ENCODE assay signal across 8 mouse cellular contexts in the genomic region with DNA sequence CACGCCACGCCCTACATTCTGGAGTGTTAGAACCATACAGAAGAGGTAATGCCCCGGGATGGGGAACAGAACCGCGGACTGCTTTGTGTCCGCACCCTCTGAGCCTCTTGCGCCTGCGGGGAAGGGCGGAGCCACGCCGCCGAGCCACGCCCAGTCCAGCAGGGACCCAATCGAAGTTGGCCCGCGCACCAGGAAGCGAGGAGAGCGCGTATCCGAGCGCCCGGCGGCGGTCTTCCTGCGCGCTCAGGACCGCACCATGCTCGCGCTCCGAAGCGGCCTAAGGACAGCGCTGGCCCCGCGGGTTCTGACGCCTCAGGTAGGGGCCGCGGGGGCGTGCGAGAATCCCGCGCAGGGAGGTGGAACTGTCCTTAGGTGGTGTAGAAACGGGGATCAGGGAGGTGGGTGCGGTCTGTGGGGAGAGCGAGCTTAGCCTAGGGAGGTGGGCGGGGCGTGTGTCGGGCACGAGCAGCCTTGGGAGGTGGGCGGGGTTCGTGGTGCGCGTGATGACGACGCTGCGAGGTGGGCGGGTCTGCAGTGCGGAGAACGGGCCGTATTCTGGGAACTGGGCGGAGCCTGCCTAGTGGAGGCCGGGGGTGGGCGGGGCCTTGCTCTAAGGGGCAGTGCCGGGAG. TPM values are rescaled to one million over a fixed set of nuclear protein-coding genes. Genes with fewer than 3 reads are reported as not detected.
A peak's percentile ranks its signal among the peaks of the same experiment; 100 is the strongest.
DNase-seq lines count a peak whose midpoint lies in the region; ATAC-seq and TF ChIP-seq lines count a peak whose summit lies in the region.

TSS of gene Nipsnap3b (plus strand) at position 149 of the 630 bp plus-strand sequence.

- TF ChIP-seq RAD21 in MEL (IDR thresholded peaks at IDR 0.05; ENCODE audit: low read depth, low read length), result no peak

- H3K27ac ChIP-seq in MEL (ENCODE audit: control insufficient read depth, low read depth, low read length), result no peak within 1 kb of the TSS
- H3K27ac ChIP-seq in cerebellum, adult 2 months (ENCODE audit: insufficient read depth, low read length), result no peak within 1 kb of the TSS
- H3K27ac ChIP-seq in forebrain, postnatal 0 days (ENCODE audit: low read depth, low read length), result peak within 1 kb of the TSS; percentile 89
- peak within 1 kb of the TSS; percentile 83 for H3K27ac ChIP-seq in lung, embryonic 15.5 days

- under 1% methylated on average over 63 of the region's 63 CpGs for WGBS in cerebellum, adult 2 months
- WGBS in forebrain, postnatal 0 days, result under 1% methylated on average over 63 of the region's 63 CpGs
- under 1% methylated on average over 63 of the region's 63 CpGs for WGBS in lung, embryonic 15.5 days

- no peaks in the 10 kb centered on the region; a peak in 2 of 4 replicates for H3K27me3 ChIP-seq in MEL (ENCODE audit: control insufficient read depth in 1 of 2, insufficient read depth in 2 of 2, low read length in 2 of 2)
- no peaks in the 10 kb centered on the region for H3K27me3 ChIP-seq in cerebellum, adult 2 months (ENCODE audit: control insufficient read depth, insufficient read depth, low read length)
- no peaks in the 10 kb centered on the region for H3K27me3 ChIP-seq in forebrain, postnatal 0 days (ENCODE audit: insufficient read depth, low read length)
- no peaks in the 10 kb centered on the region for H3K27me3 ChIP-seq in lung, embryonic 15.5 days

- ATAC-seq in forebrain, postnatal 0 days, result peak; percentile 95
- peak; percentile 97 for ATAC-seq in lung, embryonic 15.5 days (ENCODE audit: borderline replicate concordance, extremely low read depth, low FRiP score, low TSS enrichment)

- peak; percentile 97 for DNase-seq in MEL (ENCODE audit: low read depth, low spot score)
- DNase-seq in cerebellum, adult 2 months, result peak; percentile 93 to 94
- DNase-seq in forebrain, postnatal 0 days, result peak; percentile 98
- DNase-seq in heart, postnatal 4 days, result peak; percentile 98
- peak; percentile 92 to 93 for DNase-seq in layer of hippocampus, adult 8-10 months (ENCODE audit: low spot score in 2 of 2)
- peak; percentile 93 for DNase-seq in ovary, adult 18-20 months (ENCODE audit: low spot score)
- DNase-seq in thymus, postnatal 0 days (ENCODE audit: low spot score), result peak; percentile 95

- peaks cover 0 to 5% of the 10 kb centered on the region in 2 experiments; a peak in 3 of 4 replicates for H3K36me3 ChIP-seq in MEL (ENCODE audit: control insufficient read depth in 1 of 2, insufficient read depth in 2 of 2, low read length in 2 of 2)
- peaks cover 9% of the 10 kb centered on the region for H3K36me3 ChIP-seq in forebrain, postnatal 0 days (ENCODE audit: insufficient read depth)
- H3K36me3 ChIP-seq in lung, embryonic 15.5 days, result peaks cover 16% of the 10 kb centered on the region

- TF ChIP-seq POLR2A in MEL (IDR thresholded peaks at IDR 0.05; ENCODE audit: control insufficient read depth in 1 of 2, insufficient read depth in 1 of 2, low read depth in 1 of 2, low read length in 2 of 2, poor library complexity in 1 of 2), result peak; percentile 74 to 81
- no peak; the same call in 1 of the 2 replicates for TF ChIP-seq POLR2A in cerebellum, adult 2 months (IDR thresholded peaks at IDR 0.05; ENCODE audit: borderline replicate concordance, insufficient read depth, low read length)

- H3K9me3 ChIP-seq in MEL (replicated peaks; ENCODE audit: insufficient read depth, low read length), result no peaks in the 10 kb centered on the region
- no peaks in the 10 kb centered on the region for H3K9me3 ChIP-seq in forebrain, postnatal 0 days (ENCODE audit: low read length)
- H3K9me3 ChIP-seq in lung, embryonic 15.5 days, result no peaks in the 10 kb centered on the region

- no peak for TF ChIP-seq CTCF in MEL (IDR thresholded peaks at IDR 0.05 in 2 of 3, conservative IDR thresholded peaks at IDR 0.05 in 1 of 3; ENCODE audit: control insufficient read depth in 1 of 3, insufficient read depth in 1 of 3, low read depth in 2 of 3, low read length in 3 of 3, poor library complexity in 1 of 3, severe bottlenecking in 1 of 3)
- no peak for TF ChIP-seq CTCF in cerebellum, adult 2 months (IDR thresholded peaks at IDR 0.05; ENCODE audit: borderline replicate concordance, insufficient read depth, low read depth, low read length)
- no peak for TF ChIP-seq CTCF in forebrain, postnatal 0 days (IDR thresholded peaks at IDR 0.05; ENCODE audit: low read depth)

- peak within 1 kb of the TSS; percentile 81 to 95 for H3K4me3 ChIP-seq in MEL (ENCODE audit: control insufficient read depth in 1 of 2, insufficient read depth in 1 of 2, low read depth in 2 of 2, low read length in 2 of 2)
- H3K4me3 ChIP-seq in cerebellum, adult 2 months (replicated peaks; ENCODE audit: insufficient read depth, low read depth, low read length), result peak within 1 kb of the TSS; percentile 66
- H3K4me3 ChIP-seq in forebrain, postnatal 0 days (ENCODE audit: low read depth, low read length), result peak within 1 kb of the TSS; percentile 87
- H3K4me3 ChIP-seq in lung, embryonic 15.5 days, result peak within 1 kb of the TSS; percentile 80

- peaks cover 0 to 3% of the 10 kb centered on the region in 2 experiments; a peak in 1 of 4 replicates for H3K4me1 ChIP-seq in MEL (ENCODE audit: control insufficient read depth in 1 of 2, insufficient read depth in 2 of 2, low read length in 2 of 2)
- no peaks in the 10 kb centered on the region for H3K4me1 ChIP-seq in cerebellum, adult 2 months (ENCODE audit: control insufficient read depth, insufficient read depth, low read length)
- H3K4me1 ChIP-seq in forebrain, postnatal 0 days (ENCODE audit: insufficient read depth), result peaks cover 4% of the 10 kb centered on the region; the same call in 1 of the 2 replicates
- H3K4me1 ChIP-seq in lung, embryonic 15.5 days, result peaks cover 6% of the 10 kb centered on the region; the same call in 1 of the 2 replicates

- no peak for TF ChIP-seq EP300 in MEL (IDR thresholded peaks at IDR 0.05; ENCODE audit: low read depth in 1 of 2, low read length in 2 of 2)

- H3K79me2 ChIP-seq in MEL (ENCODE audit: control insufficient read depth, insufficient read depth, low read length, poor library complexity), result peaks cover 2% of the 10 kb centered on the region; the same call in 1 of the 2 replicates

- H3K4me2 ChIP-seq in forebrain, postnatal 0 days (ENCODE audit: low read depth), result peak within 1 kb of the TSS; percentile 70
- H3K4me2 ChIP-seq in lung, embryonic 15.5 days, result peak within 1 kb of the TSS; percentile 67

- peak within 1 kb of the TSS; percentile 81 for H3K9ac ChIP-seq in MEL (ENCODE audit: control insufficient read depth, low read depth, low read length, poor library complexity, severe bottlenecking)
- peak within 1 kb of the TSS; percentile 77 for H3K9ac ChIP-seq in forebrain, postnatal 0 days
- peak within 1 kb of the TSS; percentile 70 for H3K9ac ChIP-seq in lung, embryonic 15.5 days

TF ChIP-seq in MEL, 35 proteins besides CTCF, POLR2A, EP300 and RAD21:
- peak; percentile 58; the same call in 1 of the 2 replicates for TF ChIP-seq NELFE (IDR thresholded peaks at IDR 0.05; ENCODE audit: low read depth, low read length)
- TF ChIP-seq SIN3A (IDR thresholded peaks at IDR 0.05; ENCODE audit: low read length), result peak; percentile 53; the same call in 1 of the 2 replicates
- TF ChIP-seq TAL1 (IDR thresholded peaks at IDR 0.05; ENCODE audit: low read length), result no peak
- no peak for TF ChIP-seq ZKSCAN1 (IDR thresholded peaks at IDR 0.05; ENCODE audit: low read depth, low read length)
- peak; percentile 78 for TF ChIP-seq ELF1 (IDR thresholded peaks at IDR 0.05; ENCODE audit: low read depth, low read length)
- TF ChIP-seq SMC3 (IDR thresholded peaks at IDR 0.05; ENCODE audit: low read depth, low read length), result no peak
- peak; percentile 69 for TF ChIP-seq NRF1 (IDR thresholded peaks at IDR 0.05; ENCODE audit: insufficient read depth, low read depth, low read length, poor library complexity, severe bottlenecking)
- TF ChIP-seq UBTF (IDR thresholded peaks at IDR 0.05; ENCODE audit: borderline replicate concordance, insufficient read depth, low read depth, low read length), result no peak
- 0 out of 2 replicates have a peak, but pooled peaks have one; percentile 6 for TF ChIP-seq TCF12 (IDR thresholded peaks at IDR 0.05; ENCODE audit: low read depth, low read length)
- peak; percentile 41; the same call in 1 of the 2 replicates for TF ChIP-seq HCFC1 (IDR thresholded peaks at IDR 0.05; ENCODE audit: low read depth, low read length)
- TF ChIP-seq MAZ (IDR thresholded peaks at IDR 0.05; ENCODE audit: low read depth, low read length), result no peak
- peak; percentile 60 for TF ChIP-seq MXI1 (IDR thresholded peaks at IDR 0.05; ENCODE audit: low read depth, low read length)
- TF ChIP-seq USF1 (IDR thresholded peaks at IDR 0.05; ENCODE audit: low read depth, low read length), result no peak
- TF ChIP-seq POLR2AphosphoS2 (IDR thresholded peaks at IDR 0.05; ENCODE audit: low read length), result peak; percentile 56; the same call in 1 of the 2 replicates
- no peak for TF ChIP-seq MEF2A (IDR thresholded peaks at IDR 0.05; ENCODE audit: extremely low read depth, insufficient replicate concordance, low read depth, low read length, poor library complexity, severe bottlenecking)
- no peak for TF ChIP-seq E2F4 (IDR thresholded peaks at IDR 0.05; ENCODE audit: borderline replicate concordance, low read depth, low read length)
- TF ChIP-seq ZC3H11A (IDR thresholded peaks at IDR 0.05; ENCODE audit: low read depth, low read length), result no peak

RNA-seq across cellular contexts. Expression of gene Nipsnap3b, which starts in this region (rescaled TPM):
- 26.9 and 28.0 TPM in 2 replicates for total RNA-seq in MEL (2012; rRNA removed)
- 10 to 100 TPM in 1 of 2 experiments, not detected in 1; 57.1 TPM for polyA plus RNA-seq in MEL (2012; ENCODE audit: insufficient read depth in 1 of 2, insufficient read length in 2 of 2, low read depth in 1 of 2, low replicate concordance in 2 of 2, missing spikeins in 1 of 2)
- polyA plus RNA-seq in cerebellum, adult 2 months (2012; rRNA removed), result 11.6 and 12.8 TPM in 2 replicates
- 126 and 141 TPM in 2 replicates for total RNA-seq in forebrain, postnatal 0 days (2014; rRNA removed)
- 170 and 182 TPM in 2 replicates for polyA plus RNA-seq in forebrain, postnatal 0 days (2015; fragmentation: Nextera tagmentation; extraction: Ambion mirVana)
- 10 to 100 TPM; 24.0 to 26.4 TPM for total RNA-seq in heart, postnatal 4 days (2021)
- 10 to 100 TPM; 11.8 to 19.6 (median 16.5) TPM for total RNA-seq in layer of hippocampus, adult 8-10 months (2022)
- polyA plus RNA-seq in lung, embryonic 15.5 days (2015; fragmentation: Nextera tagmentation; extraction: Ambion mirVana), result 81.5 and 84.6 TPM in 2 replicates
- polyA plus RNA-seq in thymus, postnatal 0 days (2015; fragmentation: Nextera tagmentation; extraction: Ambion mirVana), result 70.1 and 71.6 TPM in 2 replicates

Comparison
In these comparisons a context has a peak if more than half of its experiments do, and no peak if none do; other contexts are left out.
1. H3K27ac ChIP-seq: peak in forebrain, postnatal 0 days (single experiment) and lung, embryonic 15.5 days (single experiment); none in MEL (single experiment) and cerebellum, adult 2 months (single experiment).
2. Peak in every context shown above with its lines, with median percentiles within 50 percentile points of each other: DNase-seq, H3K4me3 ChIP-seq and H3K9ac ChIP-seq.